Mouse (Mus musculus) bone marrow macrophage, adult 2 months (primary cell): ENCODE measurements around the gene Syde2.

Experiments
- CTCF ChIP-seq: IDR thresholded peaks from 2 replicates; pipeline ENCODE4 v1.5.1; 2012; ENCODE audit warnings: low read depth, mild to moderate bottlenecking, low read length, moderate library complexity
- POLR2A ChIP-seq: IDR thresholded peaks from 2 replicates; pipeline ENCODE4 v1.6.1; 2012; ENCODE audit warnings: mild to moderate bottlenecking, low read depth, low read length, borderline replicate concordance

- no peak for TF ChIP-seq POLR2A
- TF ChIP-seq CTCF: no peak
These were observed 51.6 kb downstream of the Syde2 start for GRCm38 (mm10) chr3:146039132-146039903.
